Mouse (Mus musculus) C2C12 (cell line): Measurements from ENCODE around the gene Minos1. TPM values are rescaled to one million over a fixed set of nuclear protein-coding genes. Genes with fewer than 3 reads are reported as not detected.

Experiments
- H3K27me3 ChIP-seq: one replicate; pipeline ENCODE4 v1.6.1; 2011; ENCODE audit not compliant: control insufficient read depth, insufficient read depth, insufficient read length
- H3K36me3 ChIP-seq: one replicate; pipeline ENCODE4 v1.6.1; 2011; ENCODE audit not compliant: control insufficient read depth, insufficient read depth
- H3K4me3 ChIP-seq: one replicate; pipeline ENCODE4 v1.5.1; 2011; ENCODE audit warnings: mild to moderate bottlenecking, control low read depth; ENCODE audit not compliant: poor library complexity, insufficient read depth, severe bottlenecking
- H3K79me2 ChIP-seq: one replicate; pipeline ENCODE4 v1.6.1; 2011; ENCODE audit not compliant: control insufficient read depth, insufficient read depth
- H3K79me3 ChIP-seq: one replicate; pipeline ENCODE4 v1.6.1; 2011; ENCODE audit warnings: low read depth, control low read depth
- H3ac ChIP-seq: one replicate; pipeline ENCODE3; 2011; ENCODE audit warnings: low read depth; ENCODE audit not compliant: control insufficient read depth, insufficient read length
- CEBPB ChIP-seq: IDR thresholded peaks from one replicate; pipeline ENCODE4 v1.6.1; 2011; ENCODE audit warnings: low read depth, mild to moderate bottlenecking, control low read depth, moderate library complexity
- CTCF ChIP-seq: IDR thresholded peaks from one replicate; pipeline ENCODE4 v1.5.1; 2011; ENCODE audit not compliant: control insufficient read depth, insufficient read depth, insufficient read length
- FOSL1 ChIP-seq: IDR thresholded peaks from one replicate; pipeline ENCODE4 v1.8.0; 2011; ENCODE audit warnings: mild to moderate bottlenecking, low read length; ENCODE audit not compliant: poor library complexity, insufficient read depth, severe bottlenecking
- MAX ChIP-seq: IDR thresholded peaks from one replicate; pipeline ENCODE4 v1.6.1; 2011; ENCODE audit warnings: mild to moderate bottlenecking, control low read depth
- MYOD1 ChIP-seq: IDR thresholded peaks from one replicate; pipeline ENCODE4 v1.6.1; 2011; ENCODE audit warnings: low read depth; ENCODE audit not compliant: control insufficient read depth, insufficient read length
- MYOG ChIP-seq: IDR thresholded peaks from one replicate; pipeline ENCODE4 v1.6.1; 2011; ENCODE audit not compliant: control insufficient read depth, insufficient read length; ENCODE audit errors: extremely low read depth
- USF1 ChIP-seq: IDR thresholded peaks from one replicate; pipeline ENCODE4 v1.6.1; 2011; ENCODE audit warnings: low read depth, mild to moderate bottlenecking, control low read depth, moderate library complexity
- polyA plus RNA-seq: library from polyadenylated mRNA; unstranded; fragments of >200 nt; fragmentation: generic; extraction: Trizol; gene quantifications from one replicate; pipeline ENCODE4 v1.2.1, GENCODE M21; 2012; ENCODE audit warnings: missing spikeins

Minos1 gene
- polyA plus RNA-seq, 1 experiment: 246 TPM

- TF ChIP-seq FOSL1: no peak
- TF ChIP-seq MYOG: no peak
- Histone ChIP-seq H3K36me3 (no peaks in the 10 kb centered on the region), H3ac (no peak overlapping the region), H3K4me3 (no peak overlapping the region), H3K79me3 (no peaks in the 10 kb centered on the region), H3K27me3 (no peaks in the 10 kb centered on the region), H3K79me2 (no peaks in the 10 kb centered on the region)
Observed at GRCm38 (mm10) chr4:139166244-139166643, 35.3 kb upstream of the Minos1 start.

GRCm38 (mm10) chr4:139165259-139165658, 34.3 kb upstream of the Minos1 start:
- no peak overlapping the region for H3ac ChIP-seq
- H3K79me2 ChIP-seq: no peaks in the 10 kb centered on the region
- H3K79me3 ChIP-seq: no peaks in the 10 kb centered on the region
- no peaks in the 10 kb centered on the region for H3K36me3 ChIP-seq
- TF ChIP-seq CTCF (no peak), CEBPB (no peak), MYOG (no peak), FOSL1 (no peak), MAX (no peak), USF1 (no peak), MYOD1 (no peak)
- H3K4me3 ChIP-seq: no peak overlapping the region
- H3K27me3 ChIP-seq: no peaks in the 10 kb centered on the region

GRCm38 (mm10) chr4:139164082-139164481, 33.2 kb upstream of the Minos1 start:
- no peaks in the 10 kb centered on the region for H3K27me3 ChIP-seq

DNA sequence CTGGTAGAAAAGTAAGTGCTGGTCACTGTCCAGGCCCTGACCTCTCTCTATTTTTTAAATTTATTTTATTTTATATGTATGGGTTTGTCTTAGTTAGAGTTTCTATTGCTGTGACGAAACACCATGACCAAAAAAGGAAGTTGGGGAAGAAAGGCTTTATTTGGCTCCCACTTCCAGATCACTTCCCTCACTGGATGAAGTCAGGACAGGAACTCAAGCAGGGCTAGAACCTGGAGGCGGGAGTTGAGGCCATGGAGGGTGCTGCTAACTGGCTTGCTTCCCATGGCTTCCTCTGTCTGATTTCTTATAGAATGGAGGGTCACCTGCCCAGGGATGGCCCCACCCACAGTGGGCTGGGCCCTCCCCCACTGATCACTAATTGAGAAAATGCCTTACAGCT, 30.2 kb upstream of the Minos1 start:
- no peaks in the 10 kb centered on the region for H3K36me3 ChIP-seq
- H3K27me3 ChIP-seq: no peaks in the 10 kb centered on the region
- H3K4me3 ChIP-seq: no peak overlapping the region
- no peak for TF ChIP-seq FOSL1
- TF ChIP-seq MYOD1: no peak
- no peak for TF ChIP-seq MYOG
- no peak for TF ChIP-seq USF1
- no peak overlapping the region for H3ac ChIP-seq
- H3K79me2 ChIP-seq: no peaks in the 10 kb centered on the region
- H3K79me3 ChIP-seq: no peaks in the 10 kb centered on the region

More at GRCm38 (mm10) chr4:139164082-139164481, 33.2 kb upstream of the Minos1 start:
- no peak overlapping the region for H3ac ChIP-seq
- no peak for TF ChIP-seq FOSL1
- no peak for TF ChIP-seq USF1
- TF ChIP-seq MAX: no peak
- H3K4me3 ChIP-seq: no peak overlapping the region
- H3K79me3 ChIP-seq: no peaks in the 10 kb centered on the region
- H3K36me3 ChIP-seq: no peaks in the 10 kb centered on the region
- no peaks in the 10 kb centered on the region for H3K79me2 ChIP-seq

DNA sequence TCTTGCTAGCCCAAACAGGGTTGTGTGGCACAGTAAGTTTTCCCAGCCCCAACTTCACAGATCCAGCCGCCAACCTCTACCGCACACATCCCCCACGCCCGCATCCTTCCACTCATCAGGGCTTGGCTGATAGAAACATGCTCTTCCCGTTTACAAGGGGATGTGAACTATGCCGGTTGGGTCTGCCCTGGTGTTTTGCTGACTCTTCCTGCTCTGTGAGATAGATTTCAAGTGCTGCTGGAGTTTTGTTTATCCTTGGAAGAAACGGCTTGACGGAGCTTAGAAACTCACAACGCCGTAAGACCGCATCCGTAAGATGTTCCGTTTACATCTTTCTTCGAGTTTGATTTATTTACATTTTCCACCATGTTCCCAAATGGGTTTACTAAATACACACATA, 27.4 kb upstream of the Minos1 start:
- Histone ChIP-seq H3K27me3 (no peaks in the 10 kb centered on the region), H3K79me2 (no peaks in the 10 kb centered on the region), H3K4me3 (no peak overlapping the region), H3K36me3 (no peaks in the 10 kb centered on the region), H3K79me3 (no peaks in the 10 kb centered on the region), H3ac (no peak overlapping the region)
- TF ChIP-seq CTCF (no peak), USF1 (no peak), MYOG (no peak)

GRCm38 (mm10) chr4:139156538-139156937, 25.6 kb upstream of the Minos1 start:
- no peak overlapping the region for H3K4me3 ChIP-seq
- no peaks in the 10 kb centered on the region for H3K36me3 ChIP-seq
- H3K79me2 ChIP-seq: no peaks in the 10 kb centered on the region
- TF ChIP-seq MYOD1: no peak
- no peak for TF ChIP-seq MAX
- no peak for TF ChIP-seq USF1
- no peak for TF ChIP-seq CEBPB
- TF ChIP-seq FOSL1: no peak
- no peak for TF ChIP-seq CTCF
- TF ChIP-seq MYOG: no peak
- H3ac ChIP-seq: no peak overlapping the region
- no peaks in the 10 kb centered on the region for H3K79me3 ChIP-seq
- H3K27me3 ChIP-seq: no peaks in the 10 kb centered on the region

GRCm38 (mm10) chr4:139154576-139155307, 23.8 kb upstream of the Minos1 start:
- Histone ChIP-seq H3K4me3 (no peak overlapping the region), H3K79me2 (no peaks in the 10 kb centered on the region), H3K36me3 (no peaks in the 10 kb centered on the region), H3K79me3 (no peaks in the 10 kb centered on the region), H3K27me3 (no peaks in the 10 kb centered on the region), H3ac (no peak overlapping the region)
- TF ChIP-seq MAX (no peak), FOSL1 (no peak), USF1 (no peak), MYOD1 (no peak), CEBPB (no peak), MYOG (no peak), CTCF (no peak)
